Mouse (Mus musculus) stomach, postnatal 0 days (tissue): ENCODE results near the gene Krba1. TPM values are rescaled to one million over a fixed set of nuclear protein-coding genes. Genes with fewer than 3 reads are reported as not detected.
A peak's percentile ranks its signal among the peaks of the same experiment; 100 is the strongest.

Source experiments
- ATAC-seq: fragments of 200-750 bp; cut with Nextera tagmentation; 2 replicates; pipeline ENCODE4 v1.8.0; 2017; ENCODE audit not compliant: low FRiP score, low TSS enrichment
- DNase-seq: peaks from one replicate; pipeline ENCODE4 v3.0.0-alpha.2; 2016; ENCODE audit warnings: low spot score
- H3K27ac ChIP-seq: fragments of 300-500 bp; sonication (generic); replicated peaks from 2 replicates; pipeline ENCODE4 v1.5.1; 2014; ENCODE audit warnings: mild to moderate bottlenecking, control low read depth
- H3K27me3 ChIP-seq: fragments of 300-500 bp; sonication (generic); 2 replicates; pipeline ENCODE4 v1.6.1; 2014; ENCODE audit warnings: low read length; ENCODE audit not compliant: control insufficient read depth, insufficient read depth
- H3K36me3 ChIP-seq: fragments of 300-500 bp; sonication (generic); 2 replicates; pipeline ENCODE4 v1.6.1; 2014; ENCODE audit warnings: low read length, mixed read lengths; ENCODE audit not compliant: control insufficient read depth, insufficient read depth
- H3K4me1 ChIP-seq: fragments of 300-500 bp; sonication (generic); replicated peaks from 2 replicates; pipeline ENCODE4 v1.6.1; 2014; ENCODE audit warnings: antibody characterized with exemption; ENCODE audit not compliant: control insufficient read depth, insufficient read depth
- H3K4me2 ChIP-seq: fragments of 300-500 bp; sonication (generic); replicated peaks from 2 replicates; pipeline ENCODE4 v1.6.1; 2014; ENCODE audit warnings: low read depth, mild to moderate bottlenecking, control low read depth, moderate library complexity
- H3K4me3 ChIP-seq: fragments of 300-500 bp; sonication (generic); 2 replicates; pipeline ENCODE4 v1.5.1; 2014; ENCODE audit warnings: low read depth, low read length, control low read depth
- H3K9ac ChIP-seq: fragments of 300-500 bp; sonication (generic); 2 replicates; pipeline ENCODE4 v1.6.1; 2014; ENCODE audit warnings: mild to moderate bottlenecking, low read length, control low read depth, mixed read lengths
- H3K9me3 ChIP-seq: fragments of 300-500 bp; sonication (generic); 2 replicates; pipeline ENCODE4 v1.6.1; 2016; ENCODE audit warnings: low read length; ENCODE audit not compliant: control insufficient read depth
- CTCF ChIP-seq: IDR thresholded peaks from 2 replicates; pipeline ENCODE4 v1.5.1; 2016; ENCODE audit warnings: antibody characterized with exemption, low read depth, mild to moderate bottlenecking, moderate library complexity
- EP300 ChIP-seq: optimal IDR thresholded peaks from 2 replicates; pipeline ENCODE3; 2016; ENCODE audit warnings: antibody characterized with exemption
- WGBS: fragments of 180-500 bp; shearing (Covaris S2); extraction: QIAGEN DNeasy Blood & Tissue Kit; methylation state at CpG from one replicate; pipeline ENCODE4 v1.1.7; 2014; 5-methylcytosine and 5-hydroxymethylcytosine counted together
- polyA plus RNA-seq: library from polyadenylated mRNA; unstranded; fragments of >200 nt; fragmentation: Nextera tagmentation; extraction: Ambion mirVana; gene quantifications from 2 replicates; pipeline ENCODE4 v1.2.1, GENCODE M21; 2015

The Krba1 gene
- polyA plus RNA-seq, 1 experiment from 2014 or later: 5.4 TPM

GRCm38 (mm10) chr6:48435706-48436349 is 40.4 kb downstream of the Krba1 start:
- Histone ChIP-seq H3K4me1 (peaks cover 5% of the 10 kb centered on the region), H3K27ac (peak overlapping the region; percentile 18; the same call in 1 of the 2 replicates), H3K4me2 (no peak overlapping the region), H3K9me3 (no peaks in the 10 kb centered on the region), H3K36me3 (peaks cover 15% of the 10 kb centered on the region), H3K9ac (no peak overlapping the region), H3K4me3 (no peak overlapping the region), H3K27me3 (no peaks in the 10 kb centered on the region)
- no peak for ATAC-seq
- 57% methylated on average over 5 of the region's 5 CpGs for WGBS
- TF ChIP-seq EP300 (no peak), CTCF (no peak)
- no peak for DNase-seq

- H3K4me3 ChIP-seq: no peak overlapping the region
- DNase-seq: no peak
- TF ChIP-seq EP300 (no peak), CTCF (no peak)
- ATAC-seq: no peak
- WGBS: 83% methylated on average over 28 of the region's 35 CpGs
- no peak overlapping the region for H3K9ac ChIP-seq
- H3K27me3 ChIP-seq: no peaks in the 10 kb centered on the region
- no peak overlapping the region for H3K4me2 ChIP-seq
- peaks cover 5% of the 10 kb centered on the region for H3K4me1 ChIP-seq
- peaks cover 27% of the 10 kb centered on the region for H3K36me3 ChIP-seq
- no peak overlapping the region for H3K27ac ChIP-seq
- H3K9me3 ChIP-seq: no peaks in the 10 kb centered on the region
Measured at GRCm38 (mm10) chr6:48437679-48438376, 42.4 kb downstream of the Krba1 start.

GRCm38 (mm10) chr6:48438475-48439125 is 43.2 kb downstream of the Krba1 start:
- Histone ChIP-seq H3K27me3 (no peaks in the 10 kb centered on the region), H3K27ac (no peak overlapping the region), H3K4me2 (no peak overlapping the region), H3K36me3 (peaks cover 27% of the 10 kb centered on the region), H3K9ac (no peak overlapping the region), H3K4me3 (no peak overlapping the region), H3K9me3 (no peaks in the 10 kb centered on the region), H3K4me1 (peaks cover 9% of the 10 kb centered on the region)
- TF ChIP-seq CTCF (no peak), EP300 (no peak)
- ATAC-seq: no peak
- 68% methylated on average over 55 of the region's 55 CpGs for WGBS
- DNase-seq: no peak

- no peaks in the 10 kb centered on the region for H3K27me3 ChIP-seq
- no peak for ATAC-seq
- no peak overlapping the region for H3K9ac ChIP-seq
- no peaks in the 10 kb centered on the region for H3K9me3 ChIP-seq
- no peak overlapping the region for H3K4me3 ChIP-seq
- H3K27ac ChIP-seq: no peak overlapping the region
- H3K4me2 ChIP-seq: no peak overlapping the region
- TF ChIP-seq EP300 (no peak), CTCF (no peak)
- H3K4me1 ChIP-seq: peaks cover 9% of the 10 kb centered on the region
- no peak for DNase-seq
- H3K36me3 ChIP-seq: peaks cover 27% of the 10 kb centered on the region
Measured at GRCm38 (mm10) chr6:48439654-48440053, 44.3 kb downstream of the Krba1 start.

- Histone ChIP-seq H3K4me1 (peaks cover 9% of the 10 kb centered on the region), H3K36me3 (peaks cover 27% of the 10 kb centered on the region), H3K27me3 (no peaks in the 10 kb centered on the region), H3K9me3 (no peaks in the 10 kb centered on the region), H3K9ac (no peak overlapping the region), H3K4me3 (no peak overlapping the region), H3K27ac (no peak overlapping the region), H3K4me2 (no peak overlapping the region)
- 48% methylated on average over 14 of the region's 14 CpGs for WGBS
- ATAC-seq (no peak), DNase-seq (peak; percentile 40)
- TF ChIP-seq CTCF (no peak), EP300 (no peak)
Measured at GRCm38 (mm10) chr6:48440306-48441014, 45.1 kb downstream of the Krba1 start.
